Mouse (Mus musculus): ENCODE measurements around the gene Bpifc. TPM values are rescaled to one million over a fixed set of nuclear protein-coding genes. Genes with fewer than 3 reads are reported as not detected.

The Bpifc gene
- total and polyA plus RNA-seq, 2 experiments from 2014 or later: 0.10 to 0.13 TPM

DNA sequence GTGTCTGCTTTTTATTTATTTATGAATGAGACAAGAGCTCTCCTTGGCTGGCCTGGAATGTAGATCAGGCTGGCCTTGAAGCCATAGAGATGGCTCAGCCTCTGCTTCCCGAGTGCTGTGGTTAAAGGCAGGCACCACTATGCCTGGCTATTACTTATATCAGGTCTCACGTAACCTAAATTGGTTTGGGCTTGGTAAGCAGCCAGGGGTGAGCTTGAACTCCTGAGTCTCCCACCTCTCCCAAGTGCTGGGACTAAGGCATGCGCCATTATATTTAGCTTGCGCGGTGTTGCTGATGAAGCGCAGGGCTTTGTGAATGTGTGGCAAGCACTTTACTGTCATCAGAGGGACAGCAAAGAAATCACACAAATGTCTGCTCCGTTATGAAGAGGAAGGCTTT, 6.1 kb upstream of the Bpifc start:
- DNase-seq (no peak), ATAC-seq (no peak)
- Histone ChIP-seq H3K4me1 (ENCODE audit: insufficient read depth) (no peaks in the 10 kb centered on the region), H3K9ac (no peak overlapping the region), H3K4me2 (ENCODE audit: low read depth) (no peak overlapping the region), H3K4me3 (ENCODE audit: low read depth, low read length) (no peak overlapping the region), H3K27ac (ENCODE audit: low read depth, low read length) (no peak overlapping the region), H3K27me3 (ENCODE audit: insufficient read depth, low read length) (no peaks in the 10 kb centered on the region), H3K36me3 (ENCODE audit: insufficient read depth) (no peaks in the 10 kb centered on the region), H3K9me3 (ENCODE audit: low read length) (no peaks in the 10 kb centered on the region)
- WGBS: 93% methylated on average over 7 of the region's 7 CpGs
- TF ChIP-seq CTCF (IDR thresholded peaks at IDR 0.05; ENCODE audit: low read depth): no peak

- Histone ChIP-seq H3K9ac (no peak overlapping the region), H3K4me2 (ENCODE audit: low read depth) (no peak overlapping the region), H3K27ac (ENCODE audit: low read depth, low read length) (no peak overlapping the region), H3K9me3 (ENCODE audit: low read length) (no peaks in the 10 kb centered on the region), H3K4me3 (ENCODE audit: low read depth, low read length) (no peak overlapping the region), H3K4me1 (ENCODE audit: insufficient read depth) (no peaks in the 10 kb centered on the region), H3K36me3 (ENCODE audit: insufficient read depth) (no peaks in the 10 kb centered on the region), H3K27me3 (ENCODE audit: insufficient read depth, low read length) (no peaks in the 10 kb centered on the region)
- ATAC-seq (no peak), DNase-seq (no peak)
- no peak for TF ChIP-seq CTCF (IDR thresholded peaks at IDR 0.05; ENCODE audit: low read depth)
- WGBS: 86% methylated on average over 2 of the region's 2 CpGs
These were observed 523 bp downstream of the Bpifc start for GRCm38 (mm10) chr10:86011172-86011571.

DNA sequence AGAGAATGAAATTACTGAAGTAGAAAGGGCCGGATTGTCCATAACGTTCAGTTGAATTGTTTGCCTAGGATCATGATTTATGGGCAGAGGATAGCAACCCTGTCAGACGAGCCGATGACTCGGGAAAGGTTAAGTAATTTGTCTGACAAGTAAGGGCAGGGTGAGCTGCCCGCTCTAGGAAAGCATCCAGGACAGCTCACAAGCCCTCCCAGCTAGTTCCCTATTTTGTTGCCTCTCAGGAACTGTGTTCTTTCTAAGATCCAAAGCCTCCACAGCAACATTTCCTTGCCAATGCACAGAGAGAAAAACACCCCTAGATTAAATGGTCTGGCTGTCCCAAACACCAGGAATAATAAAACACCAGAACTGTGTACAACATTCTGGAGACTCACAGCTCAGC, 1.1 kb downstream of the Bpifc start:
- Histone ChIP-seq H3K9ac (no peak overlapping the region), H3K36me3 (ENCODE audit: insufficient read depth) (no peaks in the 10 kb centered on the region), H3K4me1 (ENCODE audit: insufficient read depth) (no peaks in the 10 kb centered on the region), H3K4me2 (ENCODE audit: low read depth) (no peak overlapping the region), H3K27me3 (ENCODE audit: insufficient read depth, low read length) (no peaks in the 10 kb centered on the region), H3K9me3 (ENCODE audit: low read length) (no peaks in the 10 kb centered on the region), H3K4me3 (ENCODE audit: low read depth, low read length) (no peak overlapping the region), H3K27ac (ENCODE audit: low read depth, low read length) (no peak overlapping the region)
- DNase-seq (no peak), ATAC-seq (no peak)
- no peak for TF ChIP-seq CTCF (IDR thresholded peaks at IDR 0.05; ENCODE audit: low read depth)
- 77% methylated on average over 6 of the region's 6 CpGs for WGBS

- Histone ChIP-seq H3K4me2 (ENCODE audit: low read depth) (no peak overlapping the region), H3K4me1 (ENCODE audit: insufficient read depth) (no peaks in the 10 kb centered on the region), H3K9ac (no peak overlapping the region), H3K27me3 (ENCODE audit: insufficient read depth, low read length) (no peaks in the 10 kb centered on the region), H3K9me3 (ENCODE audit: low read length) (no peaks in the 10 kb centered on the region), H3K36me3 (ENCODE audit: insufficient read depth) (no peaks in the 10 kb centered on the region), H3K27ac (ENCODE audit: low read depth, low read length) (no peak overlapping the region), H3K4me3 (ENCODE audit: low read depth, low read length) (no peak overlapping the region)
- no peak for ATAC-seq
- 86% methylated on average over 2 of the region's 2 CpGs for WGBS
- no peak for DNase-seq
- TF ChIP-seq CTCF (IDR thresholded peaks at IDR 0.05; ENCODE audit: low read depth): no peak
These were observed 2.0 kb downstream of the Bpifc start for GRCm38 (mm10) chr10:86009688-86010087.

- Histone ChIP-seq H3K9ac (no peak overlapping the region), H3K4me3 (ENCODE audit: low read depth, low read length) (no peak overlapping the region), H3K9me3 (ENCODE audit: low read length) (no peaks in the 10 kb centered on the region), H3K4me2 (ENCODE audit: low read depth) (no peak overlapping the region), H3K27ac (ENCODE audit: low read depth, low read length) (no peak overlapping the region), H3K27me3 (ENCODE audit: insufficient read depth, low read length) (no peaks in the 10 kb centered on the region), H3K36me3 (ENCODE audit: insufficient read depth) (no peaks in the 10 kb centered on the region), H3K4me1 (ENCODE audit: insufficient read depth) (no peaks in the 10 kb centered on the region)
- DNase-seq (no peak), ATAC-seq (no peak)
- 65% methylated on average over 5 of the region's 5 CpGs for WGBS
- TF ChIP-seq CTCF (IDR thresholded peaks at IDR 0.05; ENCODE audit: low read depth): no peak
These were observed 5.2 kb downstream of the Bpifc start for GRCm38 (mm10) chr10:86006455-86006854.

DNA sequence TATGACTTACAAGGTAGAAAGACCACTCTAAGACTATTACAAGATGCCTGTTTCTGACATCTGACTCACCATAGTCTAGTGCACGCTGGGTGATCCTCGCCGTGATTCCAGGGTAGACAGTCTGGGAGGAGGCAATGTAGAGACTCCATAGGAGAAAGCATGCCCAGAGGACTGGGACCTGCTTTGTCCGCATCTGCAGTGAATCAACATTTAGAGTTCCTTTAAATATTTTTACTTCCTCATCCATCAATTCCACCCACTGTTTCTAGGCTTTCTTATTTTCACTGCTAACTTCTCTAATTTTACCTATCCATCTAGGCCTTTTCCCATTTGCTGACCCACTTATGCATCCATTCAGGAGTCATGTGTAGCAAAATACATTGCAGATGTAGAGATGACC, 11.2 kb downstream of the Bpifc start:
- DNase-seq: no peak
- no peak for ATAC-seq
- 93% methylated on average over 4 of the region's 4 CpGs for WGBS
- Histone ChIP-seq H3K27me3 (ENCODE audit: insufficient read depth, low read length) (no peaks in the 10 kb centered on the region), H3K27ac (ENCODE audit: low read depth, low read length) (no peak overlapping the region), H3K4me3 (ENCODE audit: low read depth, low read length) (no peak overlapping the region), H3K9me3 (ENCODE audit: low read length) (no peaks in the 10 kb centered on the region), H3K9ac (no peak overlapping the region), H3K36me3 (ENCODE audit: insufficient read depth) (no peaks in the 10 kb centered on the region), H3K4me1 (ENCODE audit: insufficient read depth) (no peaks in the 10 kb centered on the region), H3K4me2 (ENCODE audit: low read depth) (no peak overlapping the region)
- TF ChIP-seq CTCF (IDR thresholded peaks at IDR 0.05; ENCODE audit: low read depth): no peak

DNA sequence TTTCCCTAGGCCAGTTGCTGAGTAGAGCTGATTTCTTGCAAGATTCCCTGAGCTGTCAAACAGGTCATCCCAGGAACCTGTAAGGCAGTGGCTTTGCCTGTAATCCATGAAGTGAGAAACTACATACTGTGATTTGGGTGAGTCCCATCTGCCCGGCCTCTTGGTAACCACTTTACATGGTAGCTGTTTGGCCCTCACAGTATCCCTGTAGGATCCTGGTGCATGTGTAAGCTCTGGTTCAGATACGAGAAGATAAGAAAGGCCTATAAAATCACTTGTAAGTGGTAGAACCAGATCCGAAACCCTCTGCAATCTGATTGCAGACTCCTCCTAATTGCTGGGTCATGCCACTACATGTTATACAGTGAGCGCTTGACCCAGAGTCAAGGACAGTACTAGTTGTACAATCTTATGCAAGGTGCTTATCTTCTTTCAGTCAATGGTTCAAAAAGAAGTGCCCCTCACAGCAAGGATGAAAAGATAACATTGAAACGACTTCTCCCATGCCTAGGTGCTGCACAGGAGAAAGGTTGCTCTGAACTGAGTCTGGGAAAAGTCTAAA, 17.1 kb downstream of the Bpifc start:
- no peak overlapping the region for H3K4me2 ChIP-seq (ENCODE audit: low read depth)
- H3K4me3 ChIP-seq (ENCODE audit: low read depth, low read length): no peak overlapping the region
- WGBS: 87% methylated on average over 5 of the region's 5 CpGs
- no peak overlapping the region for H3K27ac ChIP-seq (ENCODE audit: low read depth, low read length)
- H3K36me3 ChIP-seq (ENCODE audit: insufficient read depth): no peaks in the 10 kb centered on the region
- TF ChIP-seq CTCF (IDR thresholded peaks at IDR 0.05; ENCODE audit: low read depth): no peak
- no peaks in the 10 kb centered on the region for H3K9me3 ChIP-seq (ENCODE audit: low read length)
- no peak for DNase-seq
- no peaks in the 10 kb centered on the region for H3K27me3 ChIP-seq (ENCODE audit: insufficient read depth, low read length)
- H3K9ac ChIP-seq: no peak overlapping the region
- no peak for ATAC-seq
- H3K4me1 ChIP-seq (ENCODE audit: insufficient read depth): no peaks in the 10 kb centered on the region

Measured in forebrain, postnatal 0 days (tissue).